Mouse (Mus musculus) effector memory CD4-positive, alpha-beta T cell, adult 5 months (primary cell): Measurements from ENCODE around the gene Oxa1l. TPM values are rescaled to one million over a fixed set of nuclear protein-coding genes. Genes with fewer than 3 reads are reported as not detected.

Source experiments
- polyA plus RNA-seq: library from polyadenylated mRNA; unstranded; fragments of 100-300 nt; shearing (Covaris generic); gene quantifications from one replicate; pipeline ENCODE4 v1.2.1, GENCODE M21; 2017

Gene Oxa1l
- 34.9 TPM for polyA plus RNA-seq

GRCm38 (mm10) chr14:54360577-54361340 is at the start of gene Oxa1l:
Gene Oxa1l (plus strand): TSS chr14:54360834.

DNA sequence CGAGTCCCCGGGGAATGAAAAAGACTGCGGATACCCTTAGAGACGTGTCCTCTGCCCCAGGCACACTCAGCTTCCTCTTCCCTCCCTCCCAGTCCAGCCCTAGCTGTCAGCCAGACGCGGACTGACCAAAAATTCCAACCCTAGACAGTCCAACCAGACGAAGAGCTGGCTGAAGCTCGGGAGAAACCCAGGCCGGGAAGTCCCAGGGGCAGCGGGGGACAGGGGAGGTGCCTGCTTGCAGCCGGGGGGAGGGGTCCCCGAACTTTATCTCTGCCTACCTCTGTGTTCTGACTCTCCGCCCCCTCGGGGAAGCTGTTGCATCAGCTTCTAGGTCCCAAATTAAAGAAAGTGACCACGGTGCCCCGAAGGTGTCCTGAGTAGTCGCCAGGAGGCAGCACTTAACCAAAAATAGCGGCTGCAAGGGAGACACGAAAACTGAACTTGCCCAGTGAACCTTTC is 57.0 kb downstream of the Oxa1l start, which contains the start of gene Slc7a7:
Slc7a7 (minus strand) TSS at position 158 of the 459 bp plus-strand sequence.

Other genes with a start within 250 kb of the Oxa1l start
- 581 TPM for gene Dad1, start 106.7 kb upstream of the Oxa1l start, polyA plus RNA-seq
- gene Abhd4, start 106.6 kb upstream of the Oxa1l start, polyA plus RNA-seq, result 36.0 TPM
- gene Olfr49, start 75.9 kb upstream of the Oxa1l start, polyA plus RNA-seq, result not detected
- 0.44 TPM for gene Slc7a7, start 56.9 kb downstream of the Oxa1l start, polyA plus RNA-seq
- 128 TPM for gene Mrpl52, start 66.1 kb downstream of the Oxa1l start, polyA plus RNA-seq
- 0.91 TPM for gene Mmp14, start 70.8 kb downstream of the Oxa1l start, polyA plus RNA-seq
- 269 TPM for gene Lrp10, start 103.3 kb downstream of the Oxa1l start, polyA plus RNA-seq
- 0.26 TPM for gene Rem2, start 115.3 kb downstream of the Oxa1l start, polyA plus RNA-seq
- 26.2 TPM for gene Prmt5, start 156.7 kb downstream of the Oxa1l start, polyA plus RNA-seq
- gene Haus4, start 193.8 kb downstream of the Oxa1l start, polyA plus RNA-seq, result 28.5 TPM
- 0.40 TPM for gene Ajuba, start 216.7 kb downstream of the Oxa1l start, polyA plus RNA-seq
- gene 4931414P19Rik, start 245.2 kb downstream of the Oxa1l start, polyA plus RNA-seq, result 0.41 TPM